Mouse (Mus musculus): ENCODE data around the gene AI481877. TPM values are rescaled to one million over a fixed set of nuclear protein-coding genes. Genes with fewer than 3 reads are reported as not detected.

The AI481877 gene
- polyA plus RNA-seq, 1 experiment from 2014 or later: not detected

GRCm38 (mm10) chr4:59167251-59167847 lies 28.6 kb upstream of the AI481877 start:
- 0 out of 2 replicates have a peak, but pooled peaks cover 3% of the 10 kb centered on the region for H3K9me3 ChIP-seq (replicated peaks)
- ATAC-seq (ENCODE audit: insufficient number of reproducible peaks, low FRiP score): no peak
- WGBS: 78% methylated on average over 2 of the region's 2 CpGs
- H3K4me3 ChIP-seq: no peak overlapping the region
- no peaks in the 10 kb centered on the region for H3K4me1 ChIP-seq (replicated peaks)
- no peak overlapping the region for H3K27ac ChIP-seq (ENCODE audit: poor library complexity, severe bottlenecking)
- H3K27me3 ChIP-seq (replicated peaks): no peaks in the 10 kb centered on the region
- no peak overlapping the region for H3K4me2 ChIP-seq
- no peaks in the 10 kb centered on the region for H3K36me3 ChIP-seq
- no peak overlapping the region for H3K9ac ChIP-seq

- no peak overlapping the region for H3K4me3 ChIP-seq
- H3K27me3 ChIP-seq (replicated peaks): no peaks in the 10 kb centered on the region
- H3K36me3 ChIP-seq: no peaks in the 10 kb centered on the region
- no peak for ATAC-seq (ENCODE audit: insufficient number of reproducible peaks, low FRiP score)
- H3K27ac ChIP-seq (ENCODE audit: poor library complexity, severe bottlenecking): no peak overlapping the region
- H3K9ac ChIP-seq: no peak overlapping the region
- 51% methylated on average over 2 of the region's 2 CpGs for WGBS
- H3K4me2 ChIP-seq: no peak overlapping the region
- H3K9me3 ChIP-seq (replicated peaks): 0 out of 2 replicates have a peak, but pooled peaks cover 3% of the 10 kb centered on the region
- peaks cover 7% of the 10 kb centered on the region for H3K4me1 ChIP-seq (replicated peaks)
Observed at GRCm38 (mm10) chr4:59164034-59164433, 25.3 kb upstream of the AI481877 start.

- Histone ChIP-seq H3K4me3 (no peak overlapping the region), H3K9ac (no peak overlapping the region), H3K4me1 (replicated peaks) (peaks cover 27% of the 10 kb centered on the region), H3K4me2 (no peak overlapping the region), H3K36me3 (no peaks in the 10 kb centered on the region), H3K27me3 (replicated peaks) (no peaks in the 10 kb centered on the region), H3K27ac (ENCODE audit: poor library complexity, severe bottlenecking) (no peak overlapping the region), H3K9me3 (replicated peaks) (no peaks in the 10 kb centered on the region)
- 37% methylated on average over 8 of the region's 8 CpGs for WGBS
- no peak for ATAC-seq (ENCODE audit: insufficient number of reproducible peaks, low FRiP score)
Observed at GRCm38 (mm10) chr4:59160959-59161670, 22.3 kb upstream of the AI481877 start.

GRCm38 (mm10) chr4:59160289-59160688 lies 21.5 kb upstream of the AI481877 start:
- Histone ChIP-seq H3K27me3 (replicated peaks) (no peaks in the 10 kb centered on the region), H3K27ac (ENCODE audit: poor library complexity, severe bottlenecking) (no peak overlapping the region), H3K4me3 (no peak overlapping the region), H3K4me1 (replicated peaks) (peaks cover 27% of the 10 kb centered on the region), H3K36me3 (no peaks in the 10 kb centered on the region), H3K9me3 (replicated peaks) (no peaks in the 10 kb centered on the region), H3K4me2 (no peak overlapping the region), H3K9ac (no peak overlapping the region)
- WGBS: 75% methylated on average over 5 of the region's 5 CpGs
- ATAC-seq (ENCODE audit: insufficient number of reproducible peaks, low FRiP score): no peak

- no peak overlapping the region for H3K4me3 ChIP-seq
- no peaks in the 10 kb centered on the region for H3K9me3 ChIP-seq (replicated peaks)
- ATAC-seq (ENCODE audit: insufficient number of reproducible peaks, low FRiP score): no peak
- H3K27ac ChIP-seq (ENCODE audit: poor library complexity, severe bottlenecking): no peak overlapping the region
- no peak overlapping the region for H3K4me2 ChIP-seq
- no peaks in the 10 kb centered on the region for H3K27me3 ChIP-seq (replicated peaks)
- H3K9ac ChIP-seq: no peak overlapping the region
- no peaks in the 10 kb centered on the region for H3K36me3 ChIP-seq
- H3K4me1 ChIP-seq (replicated peaks): peaks cover 31% of the 10 kb centered on the region
- 38% methylated on average over 2 of the region's 2 CpGs for WGBS
Observed at GRCm38 (mm10) chr4:59157654-59158053, 18.9 kb upstream of the AI481877 start.

GRCm38 (mm10) chr4:59156897-59157592 lies 18.3 kb upstream of the AI481877 start:
- 30% methylated on average over 7 of the region's 7 CpGs for WGBS
- Histone ChIP-seq H3K4me2 (no peak overlapping the region), H3K4me1 (replicated peaks) (peaks cover 31% of the 10 kb centered on the region), H3K36me3 (no peaks in the 10 kb centered on the region), H3K27ac (ENCODE audit: poor library complexity, severe bottlenecking) (no peak overlapping the region), H3K9ac (no peak overlapping the region), H3K9me3 (replicated peaks) (no peaks in the 10 kb centered on the region), H3K27me3 (replicated peaks) (no peaks in the 10 kb centered on the region), H3K4me3 (no peak overlapping the region)
- ATAC-seq (ENCODE audit: insufficient number of reproducible peaks, low FRiP score): peak; percentile 48; the same call in 1 of the 2 replicates

GRCm38 (mm10) chr4:59151953-59152352 lies 13.2 kb upstream of the AI481877 start:
- Histone ChIP-seq H3K4me2 (no peak overlapping the region), H3K9me3 (replicated peaks) (no peaks in the 10 kb centered on the region), H3K9ac (no peak overlapping the region), H3K27ac (ENCODE audit: poor library complexity, severe bottlenecking) (no peak overlapping the region), H3K27me3 (replicated peaks) (no peaks in the 10 kb centered on the region), H3K36me3 (no peaks in the 10 kb centered on the region), H3K4me1 (replicated peaks) (peaks cover 9% of the 10 kb centered on the region; the same call in 1 of the 2 replicates), H3K4me3 (no peak overlapping the region)
- no peak for ATAC-seq (ENCODE audit: insufficient number of reproducible peaks, low FRiP score)
- WGBS: 67% methylated on average over 1 of the region's 1 CpGs

- Histone ChIP-seq H3K4me3 (no peak overlapping the region), H3K9me3 (replicated peaks) (no peaks in the 10 kb centered on the region), H3K4me1 (replicated peaks) (peaks cover 8% of the 10 kb centered on the region; the same call in 1 of the 2 replicates), H3K27ac (ENCODE audit: poor library complexity, severe bottlenecking) (no peak overlapping the region), H3K9ac (no peak overlapping the region), H3K27me3 (replicated peaks) (no peaks in the 10 kb centered on the region), H3K4me2 (no peak overlapping the region), H3K36me3 (no peaks in the 10 kb centered on the region)
- ATAC-seq (ENCODE audit: insufficient number of reproducible peaks, low FRiP score): no peak
- WGBS: 47% methylated on average over 5 of the region's 5 CpGs
Observed at GRCm38 (mm10) chr4:59150907-59151306, 12.1 kb upstream of the AI481877 start.

GRCm38 (mm10) chr4:59149043-59149442 lies 10.3 kb upstream of the AI481877 start:
- Histone ChIP-seq H3K9ac (no peak overlapping the region), H3K4me3 (no peak overlapping the region), H3K9me3 (replicated peaks) (no peaks in the 10 kb centered on the region), H3K36me3 (no peaks in the 10 kb centered on the region), H3K4me1 (replicated peaks) (0 out of 2 replicates have a peak, but pooled peaks cover 4% of the 10 kb centered on the region), H3K27me3 (replicated peaks) (no peaks in the 10 kb centered on the region), H3K27ac (ENCODE audit: poor library complexity, severe bottlenecking) (no peak overlapping the region), H3K4me2 (no peak overlapping the region)
- 62% methylated on average over 5 of the region's 5 CpGs for WGBS
- ATAC-seq (ENCODE audit: insufficient number of reproducible peaks, low FRiP score): peak; percentile 73; the same call in 1 of the 2 replicates

GRCm38 (mm10) chr4:59128935-59129334 lies 9.8 kb downstream of the AI481877 start:
- no peak for ATAC-seq (ENCODE audit: insufficient number of reproducible peaks, low FRiP score)
- WGBS: 80% methylated on average over 4 of the region's 4 CpGs
- no peak overlapping the region for H3K9ac ChIP-seq

GRCm38 (mm10) chr4:59125053-59125452 lies 13.7 kb downstream of the AI481877 start:
- H3K4me3 ChIP-seq: no peak overlapping the region
- 88% methylated on average over 1 of the region's 1 CpGs for WGBS
- no peak for ATAC-seq (ENCODE audit: insufficient number of reproducible peaks, low FRiP score)
- H3K36me3 ChIP-seq: no peaks in the 10 kb centered on the region
- no peak overlapping the region for H3K9ac ChIP-seq
- H3K9me3 ChIP-seq (replicated peaks): no peaks in the 10 kb centered on the region
- no peaks in the 10 kb centered on the region for H3K4me1 ChIP-seq (replicated peaks)
- H3K27ac ChIP-seq (ENCODE audit: poor library complexity, severe bottlenecking): no peak overlapping the region
- no peaks in the 10 kb centered on the region for H3K27me3 ChIP-seq (replicated peaks)
- no peak overlapping the region for H3K4me2 ChIP-seq

More at GRCm38 (mm10) chr4:59128935-59129334, 9.8 kb downstream of the AI481877 start:
- Histone ChIP-seq H3K27ac (ENCODE audit: poor library complexity, severe bottlenecking) (no peak overlapping the region), H3K4me3 (no peak overlapping the region), H3K36me3 (no peaks in the 10 kb centered on the region), H3K27me3 (replicated peaks) (no peaks in the 10 kb centered on the region), H3K4me2 (no peak overlapping the region), H3K4me1 (replicated peaks) (no peaks in the 10 kb centered on the region), H3K9me3 (replicated peaks) (no peaks in the 10 kb centered on the region)
